Mouse (Mus musculus) left cerebral cortex, adult 18-20 months (tissue): ENCODE data around the gene Cox14. TPM values are rescaled to one million over a fixed set of nuclear protein-coding genes. Genes with fewer than 3 reads are reported as not detected.
"Not testable (repeated sequence)": the region's sequence is repeated elsewhere in the genome, so short reads cannot be mapped to it uniquely, and the experiment has no call there.

Experiments used
- DNase-seq, 2 experiments: peaks; one replicate each; pipeline ENCODE4 v3.0.0; 2021 to 2022; ENCODE audit warnings: low spot score in 2 of 2, mixed read lengths in 1 of 2
- total RNA-seq, 2 experiments: library from RNA; stranded (reverse); gene quantifications; 2 replicates each; pipeline ENCODE4 v1.2.3; 2021

The Cox14 gene
- total RNA-seq, 2 experiments from 2014 or later: 126 TPM

DNA sequence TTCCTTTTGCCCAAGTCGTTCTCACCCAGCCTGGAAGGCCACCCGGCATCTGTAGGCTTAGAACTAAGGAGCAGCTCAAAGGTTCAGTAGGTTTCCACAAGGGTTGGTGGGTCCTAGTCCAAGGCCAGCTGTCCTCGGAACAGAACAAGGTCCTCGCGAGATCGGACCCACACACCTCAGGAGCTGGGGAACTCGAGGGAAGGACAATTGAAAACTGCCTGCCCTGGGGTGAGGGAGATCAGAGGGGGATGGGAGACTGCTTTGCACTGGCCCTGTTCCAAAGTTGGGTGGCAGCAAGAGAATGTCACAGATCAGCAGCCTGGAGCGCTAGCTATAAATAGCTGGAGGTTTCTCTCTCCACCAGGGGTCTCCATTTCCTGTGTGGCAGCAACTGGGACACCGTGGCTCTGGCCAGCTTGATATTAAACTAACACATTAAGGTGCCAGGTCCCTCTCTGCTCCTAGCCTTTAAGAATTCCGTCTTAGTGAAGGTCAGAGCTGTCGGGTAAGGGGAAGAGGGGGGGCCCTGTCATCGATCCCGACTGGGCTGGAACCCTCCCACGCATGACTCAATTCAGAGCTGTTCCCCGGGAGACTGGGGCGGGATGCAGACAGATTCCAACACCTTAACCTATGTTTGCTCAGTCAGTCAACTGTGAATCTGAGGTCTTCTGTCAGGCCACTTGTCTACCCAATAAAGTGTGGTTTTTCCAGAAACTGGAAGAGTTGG, 961 bp upstream of the Cox14 start:
- peak; percentile 59 to 65 for DNase-seq

DNA sequence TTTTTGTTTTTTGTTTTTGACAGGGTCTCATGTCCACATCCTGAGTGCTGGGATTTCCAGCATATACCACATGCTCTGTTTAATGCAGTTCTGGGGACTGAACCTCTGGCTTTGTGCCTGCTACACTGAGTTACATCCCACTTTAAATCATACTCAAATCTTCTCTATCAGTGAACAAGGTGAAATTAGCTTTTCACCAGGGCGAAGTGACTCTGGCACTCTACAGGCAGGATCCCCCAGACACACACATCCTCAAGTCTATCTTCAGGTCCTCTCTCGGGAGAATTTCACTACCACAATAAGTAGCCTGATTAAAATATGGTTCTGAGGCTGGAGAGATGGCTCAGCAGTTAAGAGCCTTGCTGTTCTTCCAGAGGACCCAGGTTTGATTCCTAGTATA, 1.1 kb downstream of the Cox14 start:
- DNase-seq: no peak

DNA sequence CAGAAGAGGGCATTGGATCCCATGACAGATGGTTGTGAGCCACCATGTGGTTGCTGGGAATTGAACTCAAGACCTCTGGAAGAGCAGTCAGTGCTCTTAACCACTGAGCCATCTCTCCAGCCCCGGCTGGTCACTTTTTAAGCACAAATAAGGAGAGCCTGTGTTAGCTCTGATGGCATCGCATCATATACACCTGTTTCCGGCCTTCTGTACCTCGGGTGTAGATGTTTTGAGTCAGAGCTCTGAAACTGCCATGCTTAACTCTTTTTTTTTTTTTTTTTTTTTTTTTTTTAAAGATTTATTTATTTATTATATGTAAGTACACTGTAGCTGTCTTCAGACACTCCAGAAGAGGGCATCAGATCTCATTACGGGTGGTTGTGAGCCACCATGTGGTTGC, 1.6 kb downstream of the Cox14 start:
- DNase-seq: not testable (repeated sequence)

DNA sequence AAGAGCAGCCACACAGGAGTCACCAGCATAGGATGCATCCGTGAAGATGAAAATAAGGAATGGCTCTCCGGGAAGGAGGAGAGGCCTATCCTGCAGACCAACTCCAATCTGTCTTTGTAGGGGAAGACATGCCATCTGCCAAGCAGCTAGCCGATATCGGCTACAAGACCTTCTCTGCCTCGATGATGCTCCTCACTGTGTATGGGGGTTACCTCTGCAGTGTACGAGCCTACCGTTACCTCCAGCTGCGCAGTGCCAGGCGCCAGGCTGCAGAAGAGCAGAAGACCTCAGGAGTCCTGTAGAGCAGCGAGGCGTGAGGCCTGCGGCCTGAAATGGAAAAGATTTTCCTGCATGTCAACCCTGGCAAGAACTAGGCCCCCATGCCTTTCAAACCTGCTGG, 2.1 kb downstream of the Cox14 start:
- no peak for DNase-seq

DNA sequence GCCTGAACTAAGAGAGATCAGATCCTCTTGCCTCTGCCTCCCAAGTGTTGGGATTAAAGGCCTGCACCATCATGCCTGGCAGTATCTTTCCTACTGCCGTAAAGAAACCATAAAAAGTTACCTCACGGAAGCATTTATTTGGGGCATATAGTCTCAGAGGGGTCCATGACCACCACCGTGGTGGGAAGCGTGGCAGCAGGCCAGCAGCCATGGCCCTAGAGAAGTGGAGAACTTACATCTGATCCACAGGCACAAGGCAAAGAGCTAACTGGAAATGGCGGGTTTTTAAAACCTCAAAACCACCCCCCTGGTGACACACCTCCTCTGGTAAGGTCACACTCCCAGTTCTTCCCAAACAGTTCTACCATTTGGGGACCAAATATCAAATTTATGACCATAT, 2.8 kb downstream of the Cox14 start:
- DNase-seq: no peak

DNA sequence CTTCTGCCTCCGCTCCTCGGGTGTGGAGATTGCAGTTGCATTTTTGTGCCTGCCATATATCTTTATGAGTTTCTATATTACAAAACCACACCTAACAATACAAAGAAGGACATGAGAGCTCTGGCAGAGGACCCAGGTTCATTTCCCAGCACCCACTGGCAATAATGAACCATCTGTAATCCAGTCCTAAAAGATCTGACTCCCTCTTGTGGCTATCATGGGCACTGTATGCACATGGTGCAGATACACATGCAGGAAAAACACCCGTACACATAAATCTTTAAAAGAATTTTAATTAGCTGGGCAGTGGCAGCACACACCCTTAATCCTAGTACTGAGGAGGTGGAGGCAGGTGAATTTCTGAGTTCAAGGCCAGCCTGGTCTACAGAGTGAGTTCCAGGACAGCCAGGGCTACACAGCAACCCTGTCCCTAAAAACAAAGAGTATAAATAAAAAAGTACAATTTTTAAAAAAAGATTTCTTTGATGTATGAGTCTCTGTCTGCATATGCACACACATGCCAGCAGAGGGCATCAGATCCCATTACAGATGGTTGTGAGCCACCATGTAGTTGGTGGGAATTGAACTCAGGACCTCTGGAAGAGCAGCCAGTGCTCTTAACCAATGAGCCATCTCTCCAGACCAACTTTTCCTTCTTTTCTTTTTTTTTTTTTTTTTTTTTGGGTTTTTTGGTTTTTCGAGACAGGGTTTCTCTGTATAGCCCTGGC, 3.8 kb downstream of the Cox14 start:
- DNase-seq: no peak

DNA sequence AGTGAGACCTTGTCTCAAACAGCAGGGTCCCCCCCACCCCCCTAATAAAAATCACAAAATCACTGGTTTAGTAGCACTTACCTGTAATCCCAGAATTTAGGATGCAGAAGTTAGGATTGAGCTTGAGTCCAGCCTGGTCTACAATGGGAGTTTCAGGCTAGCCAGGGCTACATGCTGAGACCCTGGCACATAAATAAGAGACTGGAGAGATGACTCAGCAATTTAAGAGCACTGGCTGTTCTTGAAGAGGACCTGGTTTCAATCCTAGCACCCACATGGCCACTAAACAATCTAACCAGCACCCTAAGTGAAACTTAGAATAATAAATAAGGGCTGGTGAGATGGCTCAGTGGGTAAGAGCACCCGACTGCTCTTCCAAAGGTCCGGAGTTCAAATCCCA, 5.7 kb downstream of the Cox14 start:
- DNase-seq: no peak

DNA sequence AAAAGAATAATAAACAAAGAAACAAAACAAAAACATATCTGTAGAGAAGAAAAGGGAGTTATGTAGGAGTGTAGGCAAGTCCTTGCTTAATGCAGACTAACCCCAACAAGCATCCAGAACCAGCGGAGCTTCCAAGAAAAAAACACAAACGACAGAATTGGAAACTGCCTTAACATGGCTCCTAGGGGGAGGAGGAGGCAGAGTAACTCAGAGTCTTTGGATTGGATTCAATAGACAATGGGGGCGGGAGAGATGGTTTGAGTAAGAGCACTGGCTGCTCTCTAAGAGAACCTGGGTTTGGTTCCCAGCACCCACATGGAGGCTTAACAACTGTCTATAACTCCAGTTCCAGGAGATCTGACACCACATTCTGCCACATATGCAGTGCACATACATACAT, 6.3 kb downstream of the Cox14 start:
- DNase-seq: no peak

DNA sequence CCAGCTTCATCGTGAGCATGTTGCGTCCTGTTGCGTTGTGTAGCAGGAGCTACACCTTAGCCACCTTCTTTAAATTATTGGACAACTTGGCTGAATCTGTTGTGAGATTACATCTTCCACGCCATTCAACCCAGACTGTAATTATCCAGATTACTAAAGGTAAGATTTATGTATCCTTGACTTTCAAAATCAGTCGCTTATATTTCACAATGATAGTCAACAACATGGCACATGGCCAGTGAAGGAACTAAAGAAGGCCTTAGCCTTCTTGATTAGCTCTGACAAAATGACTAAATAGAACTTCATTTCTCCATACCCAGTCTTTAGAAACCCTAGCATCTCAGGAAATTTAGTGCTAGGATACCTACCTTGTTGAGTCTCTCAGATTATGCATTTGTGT, 7.8 kb downstream of the Cox14 start:
- no peak for DNase-seq

DNA sequence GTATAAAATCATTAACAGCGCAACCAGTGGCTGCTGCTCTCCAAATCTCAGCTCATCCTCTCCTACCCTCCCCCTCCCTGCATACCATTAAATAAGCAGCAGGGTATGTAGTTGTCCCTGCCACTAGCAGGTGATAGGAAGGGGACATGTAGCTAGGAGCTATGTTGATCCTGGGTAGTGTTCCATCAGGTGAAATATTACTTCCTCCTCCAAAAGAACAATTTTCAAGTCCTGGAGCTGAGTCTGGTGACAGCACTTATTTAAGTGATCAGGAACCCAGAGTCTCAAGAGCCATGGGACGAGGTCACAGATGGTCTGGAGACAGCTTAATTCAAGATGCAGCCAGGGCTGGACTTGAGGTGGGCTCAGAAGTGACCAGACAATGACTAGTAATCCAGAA, 10.2 kb downstream of the Cox14 start:
- DNase-seq: peak; percentile 100

DNA sequence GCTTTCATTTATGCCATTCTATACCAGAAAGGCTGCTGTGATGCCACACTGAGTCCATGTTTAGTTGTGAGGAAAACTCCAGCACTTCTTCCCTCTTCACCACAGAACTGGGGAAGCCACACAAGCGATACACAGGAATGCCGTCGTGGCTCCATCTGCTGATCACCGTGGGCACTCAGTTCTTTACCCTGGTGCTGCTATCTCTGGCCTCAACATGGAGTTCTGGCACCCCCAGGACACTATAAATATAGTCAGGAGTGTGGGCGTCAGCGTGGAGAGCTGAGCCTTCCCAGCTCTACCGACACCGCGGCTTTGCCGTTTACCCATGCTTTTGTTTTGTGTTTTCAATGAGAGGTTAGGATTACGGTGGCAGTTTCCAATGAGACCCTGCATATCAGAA, 11.3 kb downstream of the Cox14 start:
- peak in 1 of 2 experiments; percentile 44 for DNase-seq

DNA sequence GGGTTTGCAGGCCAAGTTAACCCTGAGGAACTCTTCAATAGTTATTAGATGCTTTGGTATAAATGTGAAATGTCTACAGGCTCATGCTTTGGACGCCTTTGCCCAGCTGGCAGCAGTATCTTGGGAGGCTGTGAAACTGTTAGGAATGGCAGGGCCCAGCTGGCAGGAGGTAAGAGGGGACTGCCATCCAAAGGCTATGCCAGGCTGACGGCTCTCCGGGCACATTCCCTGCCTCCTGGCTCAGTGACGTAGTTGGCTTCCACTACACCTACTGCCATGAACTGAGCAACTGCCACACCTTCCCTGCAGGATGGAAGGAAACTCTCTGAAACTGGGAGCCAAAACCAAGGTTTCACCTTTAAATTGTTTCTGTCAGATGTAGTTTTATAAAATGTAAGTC, 14.8 kb downstream of the Cox14 start:
- no peak for DNase-seq

DNA sequence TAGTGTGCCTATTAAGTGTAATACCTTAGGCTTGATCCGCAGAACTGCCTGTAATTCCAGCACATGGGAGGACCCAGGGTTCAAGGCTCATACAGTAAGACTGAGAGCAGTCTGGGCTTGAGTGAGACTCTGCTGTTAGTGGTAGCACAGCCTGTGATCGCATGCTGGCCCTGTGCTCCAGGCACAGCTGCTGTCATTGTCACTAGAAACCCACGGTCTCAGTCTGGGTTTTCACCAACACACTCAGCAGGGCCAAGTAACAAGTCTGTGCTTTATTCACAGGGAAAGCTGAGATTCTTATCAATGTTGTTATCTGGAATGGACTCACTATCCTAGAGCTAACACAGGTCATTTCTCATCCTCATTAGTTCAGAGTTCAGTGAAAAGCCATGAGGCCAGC, 28.8 kb downstream of the Cox14 start:
- DNase-seq: no peak

DNA sequence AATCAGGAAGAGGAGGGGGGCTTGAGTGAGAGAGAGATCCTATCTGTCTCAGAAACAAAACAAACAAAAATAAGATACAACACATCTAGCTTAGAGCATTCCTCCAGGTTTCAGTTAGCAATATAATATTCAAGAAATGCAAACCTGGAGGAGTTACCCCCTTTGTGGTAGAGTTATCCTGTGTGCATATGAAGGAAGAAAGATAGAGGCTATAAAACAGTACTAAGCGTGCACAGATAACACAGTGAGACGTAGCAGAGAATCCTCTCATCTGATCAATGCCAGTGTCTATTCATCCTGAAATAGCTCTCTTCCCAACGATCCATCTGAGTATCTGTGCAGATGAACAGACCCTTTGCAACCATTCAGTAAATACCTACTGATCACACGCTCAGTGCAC, 42.0 kb downstream of the Cox14 start:
- no peak for DNase-seq

DNA sequence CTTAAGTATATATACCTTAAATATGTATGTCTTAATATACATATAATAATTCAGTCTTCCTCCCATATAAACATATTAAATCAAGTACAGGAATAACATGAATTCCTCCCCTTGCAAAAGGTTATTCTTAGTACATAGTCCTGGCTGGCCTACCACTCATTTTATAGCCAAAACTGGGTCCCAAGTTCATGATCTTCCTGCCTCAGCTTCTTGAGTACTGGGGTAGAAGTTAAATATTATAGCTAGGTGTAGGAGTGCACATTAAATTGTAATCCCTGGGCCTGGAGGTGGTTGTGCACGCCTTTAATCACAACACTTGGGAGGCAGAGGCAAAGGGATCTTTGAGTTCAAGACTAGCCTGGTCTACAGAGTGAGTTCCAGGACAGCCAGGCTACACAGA, 43.3 kb downstream of the Cox14 start:
- DNase-seq: no peak

DNA sequence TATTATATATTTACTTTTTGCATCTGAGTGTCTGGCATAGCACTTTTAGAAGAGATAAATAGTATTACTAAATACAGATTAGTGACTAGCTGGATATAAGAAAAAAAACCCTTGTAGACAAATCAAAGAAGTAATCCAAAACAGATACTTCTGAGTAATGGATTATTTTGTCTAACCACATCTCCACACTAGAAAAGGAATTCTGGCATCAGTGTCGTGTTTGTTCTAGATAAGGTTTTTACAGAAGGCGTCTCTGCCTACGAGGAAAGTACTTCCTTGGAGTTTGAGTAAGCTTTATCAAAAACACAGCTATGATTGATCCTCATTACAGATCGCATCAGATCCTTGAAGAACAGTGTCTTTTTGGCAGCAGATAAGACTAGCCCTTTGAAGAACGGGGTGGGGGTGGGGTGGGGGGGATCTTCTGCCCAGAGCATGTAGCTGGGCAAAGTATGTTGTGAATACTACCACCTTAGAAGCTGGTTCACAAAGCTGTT, 45.6 kb downstream of the Cox14 start:
- no peak for DNase-seq

DNA sequence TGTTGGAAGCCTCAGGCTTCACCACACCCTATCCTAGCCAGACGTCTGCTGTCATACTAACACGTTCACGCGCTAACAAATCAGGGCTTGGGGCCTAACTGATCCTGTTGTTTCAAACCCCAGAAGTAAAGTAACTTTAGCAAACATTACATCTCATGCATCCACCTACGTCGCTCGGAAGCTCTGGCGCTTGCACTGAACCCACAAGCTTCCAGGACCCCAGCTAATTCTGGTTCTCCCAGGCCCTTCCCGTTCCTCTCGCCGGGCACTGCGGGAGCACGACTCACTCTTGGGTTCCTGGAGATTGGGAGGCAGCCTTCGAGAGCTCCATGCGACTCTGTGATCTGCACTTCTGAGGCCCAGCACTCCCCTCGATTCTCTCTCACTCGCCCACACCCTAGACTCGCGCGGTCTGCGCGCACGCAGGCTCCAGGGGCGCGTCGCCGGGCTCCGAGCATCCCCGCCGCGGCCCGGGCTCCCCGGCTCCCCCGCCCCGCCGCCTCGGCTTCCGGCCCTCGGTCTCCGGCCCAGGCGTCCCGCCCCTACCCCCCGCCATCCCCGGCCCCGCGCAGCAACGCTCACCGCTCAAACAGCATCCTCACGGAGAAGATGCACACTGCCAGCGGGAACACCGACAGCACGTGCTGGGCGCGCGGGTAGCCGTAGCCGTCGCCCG, 46.3 kb downstream of the Cox14 start:
- DNase-seq: peak; percentile 25 to 54

DNA sequence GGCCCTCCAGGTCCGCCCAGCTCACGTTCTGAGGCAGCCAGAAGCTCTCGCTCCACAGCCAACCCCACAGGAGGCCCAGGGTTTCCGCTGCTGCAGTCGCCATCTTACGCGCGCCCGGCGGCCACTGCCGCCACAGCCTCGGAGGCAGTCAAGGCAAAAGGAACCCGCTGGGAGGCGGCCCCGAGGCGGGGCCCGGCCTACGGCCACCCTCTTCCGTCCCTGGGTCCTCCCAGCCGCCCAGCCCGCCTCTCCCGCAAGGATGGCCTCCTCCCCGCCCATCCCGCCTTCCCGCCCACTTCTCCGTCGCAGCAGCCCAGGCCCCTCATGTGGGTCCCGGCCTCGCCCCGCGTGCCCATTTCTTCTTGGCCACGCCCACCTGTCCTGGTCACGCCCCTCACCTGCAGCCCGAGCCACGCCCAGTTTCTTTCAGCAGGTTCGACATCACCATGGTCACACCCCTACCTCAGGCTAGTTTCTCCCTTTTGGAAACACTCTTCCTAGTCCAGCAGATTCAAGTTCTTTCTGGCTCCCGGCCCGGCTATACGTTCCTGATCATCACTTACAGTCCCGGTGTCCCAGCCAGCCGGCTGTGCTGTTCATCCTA, 47.0 kb downstream of the Cox14 start:
- peak; percentile 70 to 86 for DNase-seq

DNA sequence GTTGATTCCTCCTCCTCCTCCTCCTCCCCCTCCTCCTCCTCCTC, 47.3 kb downstream of the Cox14 start, which contains the start of gene Cers5:
Cers5 (minus strand) TSS at position 5 of the 44 bp plus-strand sequence.
- not testable (repeated sequence) for DNase-seq

DNA sequence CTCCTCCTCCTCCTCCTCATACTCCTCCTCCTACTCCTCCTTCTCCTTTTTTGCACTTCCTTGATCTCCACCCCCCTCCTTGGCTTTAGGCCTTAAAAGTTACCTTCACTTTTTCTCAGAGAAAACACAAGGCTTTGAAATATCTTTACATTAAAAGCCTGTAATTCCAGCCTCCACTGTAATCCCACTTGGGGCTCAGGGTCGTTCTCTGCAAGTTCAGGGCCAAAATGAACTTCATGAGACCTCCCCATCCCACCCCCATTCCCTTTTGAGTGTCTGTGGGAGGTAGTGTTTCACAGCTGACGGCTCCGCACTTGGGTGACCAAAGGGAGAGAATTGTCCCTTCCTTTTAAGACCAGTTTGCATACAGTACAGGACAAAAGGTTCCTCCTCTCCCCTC, 47.5 kb downstream of the Cox14 start:
- no peak for DNase-seq
